Comparison of ENCODE assay signal across 10 mouse cellular contexts in genomic region chr10:9495143-9495651, GRCm38 (mm10).
DNase-seq lines count a peak whose midpoint lies in the region; ATAC-seq lines count a peak whose summit lies in the region.
"Had no signal": no experiment of that assay in that cellular context is flagged by ENCODE, and none has a peak within 500 bp of the region (broad histone marks: within the 10 kb centered on the region; RNA-seq: fewer than 3 reads in every experiment).

No protein-coding gene starts in this region.

- no peak overlapping the region for H3K9ac ChIP-seq in hindbrain, embryonic 16.5 days (ENCODE audit: low read depth, low read length)
- H3K9ac ChIP-seq: embryonic facial prominence, embryonic 12.5 days; limb, embryonic 12.5 days had no signal

- no peak overlapping the region for H3K4me3 ChIP-seq in hindbrain, embryonic 10.5 days
- no peak overlapping the region for H3K4me3 ChIP-seq in hindbrain, embryonic 16.5 days (ENCODE audit: low read length)
- H3K4me3 ChIP-seq: embryonic facial prominence, embryonic 12.5 days; limb, embryonic 12.5 days had no signal

- no peak for ATAC-seq in hindbrain, embryonic 16.5 days

- H3K9me3 ChIP-seq in hindbrain, embryonic 10.5 days: no peaks in the 10 kb centered on the region
- no peaks in the 10 kb centered on the region for H3K9me3 ChIP-seq in hindbrain, embryonic 16.5 days (ENCODE audit: control insufficient read depth, low read length)
- H3K9me3 ChIP-seq: embryonic facial prominence, embryonic 12.5 days; limb, embryonic 12.5 days had no signal

- DNase-seq in hindbrain, embryonic 10.5 days (ENCODE audit: low spot score): no peak
- DNase-seq in ZHBTc4 (ENCODE audit: low read depth, low spot score): peak; percentile 27
- peak; percentile 65 to 75 for DNase-seq in heart, adult 9 months (ENCODE audit: low spot score in 2 of 2)
- DNase-seq in lung, postnatal 14 days: peak; percentile 31
- DNase-seq in ovary, postnatal 36 days (ENCODE audit: low spot score): no peak
- DNase-seq in left cerebral cortex, adult 9 months (ENCODE audit: low spot score in 2 of 2): no peak
- DNase-seq: kidney, postnatal 36 days had no signal

- H3K4me1 ChIP-seq in hindbrain, embryonic 10.5 days (replicated peaks): peaks cover 15% of the 10 kb centered on the region
- H3K4me1 ChIP-seq in hindbrain, embryonic 16.5 days (ENCODE audit: control insufficient read depth, insufficient read depth, low read depth, low read length): peaks cover 3% of the 10 kb centered on the region; the same call in 1 of the 2 replicates
- H3K4me1 ChIP-seq: embryonic facial prominence, embryonic 12.5 days had no signal

- no peaks in the 10 kb centered on the region for H3K27me3 ChIP-seq in hindbrain, embryonic 10.5 days (ENCODE audit: insufficient read depth, poor library complexity, severe bottlenecking)
- H3K27me3 ChIP-seq in hindbrain, embryonic 16.5 days (replicated peaks; ENCODE audit: control insufficient read depth, insufficient read depth, low read length): no peaks in the 10 kb centered on the region
- H3K27me3 ChIP-seq: embryonic facial prominence, embryonic 12.5 days; limb, embryonic 12.5 days had no signal

- H3K4me2 ChIP-seq in hindbrain, embryonic 16.5 days (ENCODE audit: low read length): no peak overlapping the region
- H3K4me2 ChIP-seq: embryonic facial prominence, embryonic 12.5 days; limb, embryonic 12.5 days had no signal

- H3K36me3 ChIP-seq in hindbrain, embryonic 10.5 days: no peaks in the 10 kb centered on the region
- no peaks in the 10 kb centered on the region for H3K36me3 ChIP-seq in hindbrain, embryonic 16.5 days (ENCODE audit: control insufficient read depth, insufficient read depth, low read length)
- H3K36me3 ChIP-seq: embryonic facial prominence, embryonic 12.5 days; limb, embryonic 12.5 days had no signal

- peak overlapping the region; percentile 31; the same call in 1 of the 2 replicates for H3K27ac ChIP-seq in hindbrain, embryonic 10.5 days
- H3K27ac ChIP-seq in hindbrain, embryonic 16.5 days (ENCODE audit: low read depth, low read length): no peak overlapping the region
- H3K27ac ChIP-seq: embryonic facial prominence, embryonic 12.5 days; limb, embryonic 12.5 days had no signal

- WGBS in hindbrain, embryonic 10.5 days: 29% methylated on average over 6 of the region's 6 CpGs
- 25% methylated on average over 6 of the region's 6 CpGs for WGBS in hindbrain, embryonic 16.5 days

Comparison
In these comparisons a context has a peak if more than half of its experiments do, and no peak if none do; other contexts are left out.
1. DNase-seq: peak in ZHBTc4 (single experiment), heart, adult 9 months (2 of 2) and lung, postnatal 14 days (single experiment); none in hindbrain, embryonic 10.5 days (single experiment), ovary, postnatal 36 days (single experiment) and left cerebral cortex, adult 9 months (0 of 2).